Mouse (Mus musculus): ENCODE results near the gene Yap1.

DNA sequence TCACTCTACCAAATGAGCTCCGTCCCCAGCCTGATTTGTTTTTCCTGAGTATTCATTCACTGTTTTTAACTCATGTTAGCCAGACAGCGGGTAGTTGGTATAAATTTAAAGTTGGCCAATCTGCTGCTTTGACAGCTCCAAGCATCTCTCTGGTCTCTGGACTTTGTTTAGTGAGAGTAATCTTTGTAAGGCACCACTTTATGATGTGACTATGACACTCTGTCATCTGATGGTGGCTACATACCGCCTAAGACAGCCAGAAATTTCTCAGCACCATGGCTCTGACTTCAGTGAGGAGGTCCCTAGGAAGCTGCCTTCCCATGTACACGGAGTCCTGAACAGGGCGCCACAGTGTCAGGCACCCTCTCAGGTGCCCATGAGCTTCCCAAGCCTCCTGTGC lies 14.2 kb upstream of the Yap1 start:
- no peak for TF ChIP-seq CTCF (IDR thresholded peaks at IDR 0.05; ENCODE audit: low read depth, low read length)
- TF ChIP-seq POLR2AphosphoS5 (IDR thresholded peaks at IDR 0.05; ENCODE audit: insufficient replicate concordance, low read depth, low read length), result no peak
